11 mouse cellular contexts compared by ENCODE assay signal in genomic region chr13:93389242-93389625, GRCm38 (mm10).
A peak's percentile ranks its signal among the peaks of the same experiment; 100 is the strongest.
DNase-seq lines count a peak whose midpoint lies in the region; ATAC-seq and TF ChIP-seq lines count a peak whose summit lies in the region.
"Had no signal": no experiment of that assay in that cellular context is flagged by ENCODE, and none has a peak within 500 bp of the region (broad histone marks: within the 10 kb centered on the region; RNA-seq: fewer than 3 reads in every experiment).

No protein-coding gene starts in this region.

- H3K9me3 ChIP-seq in intestine, embryonic 14.5 days (ENCODE audit: control insufficient read depth, low read length) = no peaks in the 10 kb centered on the region
- no peaks in the 10 kb centered on the region for H3K9me3 ChIP-seq in intestine, postnatal 0 days (ENCODE audit: control insufficient read depth)
- no peaks in the 10 kb centered on the region for H3K9me3 ChIP-seq in limb, embryonic 15.5 days
- no peaks in the 10 kb centered on the region for H3K9me3 ChIP-seq in hindbrain, embryonic 12.5 days (replicated peaks)
- H3K9me3 ChIP-seq: embryonic facial prominence, embryonic 15.5 days had no signal

- H3K36me3 ChIP-seq in intestine, embryonic 14.5 days (ENCODE audit: control insufficient read depth, insufficient read depth, low read length) = peaks cover 11% of the 10 kb centered on the region; the same call in 1 of the 2 replicates
- H3K36me3 ChIP-seq in intestine, postnatal 0 days (ENCODE audit: control insufficient read depth, insufficient read depth) = 0 out of 2 replicates have a peak, but pooled peaks cover 5% of the 10 kb centered on the region
- H3K36me3 ChIP-seq in limb, embryonic 15.5 days = 0 out of 2 replicates have a peak, but pooled peaks cover 5% of the 10 kb centered on the region
- peaks cover 5% of the 10 kb centered on the region; the same call in 1 of the 2 replicates for H3K36me3 ChIP-seq in hindbrain, embryonic 12.5 days
- H3K36me3 ChIP-seq: embryonic facial prominence, embryonic 15.5 days had no signal

- H3K4me3 ChIP-seq in intestine, embryonic 14.5 days (ENCODE audit: low read depth, low read length) = no peak overlapping the region
- no peak overlapping the region for H3K4me3 ChIP-seq in intestine, postnatal 0 days (ENCODE audit: low read depth, low read length)
- H3K4me3 ChIP-seq in limb, embryonic 15.5 days = no peak overlapping the region
- H3K4me3 ChIP-seq in hindbrain, embryonic 12.5 days = no peak overlapping the region
- H3K4me3 ChIP-seq: embryonic facial prominence, embryonic 15.5 days had no signal

- H3K4me1 ChIP-seq in intestine, embryonic 14.5 days (replicated peaks; ENCODE audit: control insufficient read depth, insufficient read depth, low read length) = peaks cover 8% of the 10 kb centered on the region
- H3K4me1 ChIP-seq in intestine, postnatal 0 days (replicated peaks; ENCODE audit: control insufficient read depth, insufficient read depth, low read length) = 0 out of 2 replicates have a peak, but pooled peaks cover 3% of the 10 kb centered on the region
- H3K4me1 ChIP-seq in limb, embryonic 15.5 days = peaks cover 2% of the 10 kb centered on the region; the same call in 1 of the 2 replicates
- H3K4me1 ChIP-seq in hindbrain, embryonic 12.5 days = no peaks in the 10 kb centered on the region
- H3K4me1 ChIP-seq: embryonic facial prominence, embryonic 15.5 days had no signal

- WGBS in intestine, embryonic 14.5 days = 16% methylated on average over 2 of the region's 2 CpGs
- 63% methylated on average over 2 of the region's 2 CpGs for WGBS in intestine, postnatal 0 days
- WGBS in limb, embryonic 15.5 days = 25% methylated on average over 2 of the region's 2 CpGs
- WGBS in hindbrain, embryonic 12.5 days = 66% methylated on average over 2 of the region's 2 CpGs

- TF ChIP-seq CTCF in intestine, postnatal 0 days (IDR thresholded peaks at IDR 0.05; ENCODE audit: low read depth) = no peak

- peak overlapping the region; percentile 38; the same call in 1 of the 2 replicates for H3K4me2 ChIP-seq in intestine, embryonic 14.5 days (ENCODE audit: low read length)
- no peak overlapping the region for H3K4me2 ChIP-seq in intestine, postnatal 0 days (replicated peaks; ENCODE audit: low read depth)
- no peak overlapping the region for H3K4me2 ChIP-seq in limb, embryonic 15.5 days
- no peak overlapping the region for H3K4me2 ChIP-seq in hindbrain, embryonic 12.5 days (replicated peaks)
- H3K4me2 ChIP-seq: embryonic facial prominence, embryonic 15.5 days had no signal

- DNase-seq in intestine, embryonic 14.5 days (ENCODE audit: low spot score) = peak; percentile 53
- peak; percentile 13 for DNase-seq in ES-CJ7 (ENCODE audit: low read depth, low spot score)
- peak; percentile 23 for DNase-seq in embryo, embryonic 10.5 days (ENCODE audit: low spot score)
- DNase-seq in Muller cell, postnatal 12 days (ENCODE audit: inconsistent ontology term) = no peak
- DNase-seq: gastrocnemius, postnatal 10 days had no signal

- no peak overlapping the region for H3K9ac ChIP-seq in intestine, embryonic 14.5 days (ENCODE audit: low read length)
- no peak overlapping the region for H3K9ac ChIP-seq in intestine, postnatal 0 days (ENCODE audit: low read depth, low read length)
- H3K9ac ChIP-seq in limb, embryonic 15.5 days = no peak overlapping the region
- no peak overlapping the region for H3K9ac ChIP-seq in hindbrain, embryonic 12.5 days
- H3K9ac ChIP-seq: embryonic facial prominence, embryonic 15.5 days had no signal

- H3K27ac ChIP-seq in intestine, embryonic 14.5 days (ENCODE audit: low read depth) = peak overlapping the region; percentile 77
- H3K27ac ChIP-seq in intestine, postnatal 0 days (ENCODE audit: low read depth, low read length) = no peak overlapping the region
- H3K27ac ChIP-seq in limb, embryonic 15.5 days = peak overlapping the region; percentile 69
- H3K27ac ChIP-seq in hindbrain, embryonic 12.5 days = no peak overlapping the region
- H3K27ac ChIP-seq: embryonic facial prominence, embryonic 15.5 days had no signal

- peak; percentile 87 for ATAC-seq in intestine, embryonic 14.5 days (replicated peaks; ENCODE audit: low FRiP score, low TSS enrichment, low read depth)
- ATAC-seq in intestine, postnatal 0 days = no peak
- ATAC-seq in limb, embryonic 15.5 days (ENCODE audit: insufficient number of reproducible peaks, low FRiP score, low TSS enrichment, low read depth) = peak; percentile 86
- no peak for ATAC-seq in hindbrain, embryonic 12.5 days (ENCODE audit: low FRiP score)
- ATAC-seq in activated CD4-positive, CD25-positive, alpha-beta regulatory T cell, adult 4 months = no peak

- H3K27me3 ChIP-seq in intestine, embryonic 14.5 days (replicated peaks; ENCODE audit: control insufficient read depth, insufficient read depth, low read length) = no peaks in the 10 kb centered on the region
- no peaks in the 10 kb centered on the region for H3K27me3 ChIP-seq in intestine, postnatal 0 days (replicated peaks; ENCODE audit: control insufficient read depth, insufficient read depth, low read length)
- no peaks in the 10 kb centered on the region for H3K27me3 ChIP-seq in limb, embryonic 15.5 days
- no peaks in the 10 kb centered on the region for H3K27me3 ChIP-seq in hindbrain, embryonic 12.5 days
- H3K27me3 ChIP-seq: CH12.LX; embryonic facial prominence, embryonic 15.5 days had no signal

Comparison
In these comparisons a context has a peak if more than half of its experiments do, and no peak if none do; other contexts are left out.
1. ATAC-seq: peak in intestine, embryonic 14.5 days (single experiment) and limb, embryonic 15.5 days (single experiment); none in intestine, postnatal 0 days (single experiment), hindbrain, embryonic 12.5 days (single experiment) and activated CD4-positive, CD25-positive, alpha-beta regulatory T cell, adult 4 months (single experiment).
2. H3K27ac ChIP-seq: peak in intestine, embryonic 14.5 days (single experiment) and limb, embryonic 15.5 days (single experiment); none in intestine, postnatal 0 days (single experiment) and hindbrain, embryonic 12.5 days (single experiment).